Mouse (Mus musculus): ENCODE measurements at regions not wholly inside any gene's neighbourhood (a gene's known extent, or its start where the extent isn't known, plus 50 kb on each side); places are given as distances from the start of the nearest gene placed in this dataset.

- no peak for DNase-seq (ENCODE audit: extremely low spot score in 1 of 2, low spot score in 1 of 2)
Observed at GRCm38 (mm10) chr8:115429291-115429883, 278.2 kb downstream of the Maf start.

DNA sequence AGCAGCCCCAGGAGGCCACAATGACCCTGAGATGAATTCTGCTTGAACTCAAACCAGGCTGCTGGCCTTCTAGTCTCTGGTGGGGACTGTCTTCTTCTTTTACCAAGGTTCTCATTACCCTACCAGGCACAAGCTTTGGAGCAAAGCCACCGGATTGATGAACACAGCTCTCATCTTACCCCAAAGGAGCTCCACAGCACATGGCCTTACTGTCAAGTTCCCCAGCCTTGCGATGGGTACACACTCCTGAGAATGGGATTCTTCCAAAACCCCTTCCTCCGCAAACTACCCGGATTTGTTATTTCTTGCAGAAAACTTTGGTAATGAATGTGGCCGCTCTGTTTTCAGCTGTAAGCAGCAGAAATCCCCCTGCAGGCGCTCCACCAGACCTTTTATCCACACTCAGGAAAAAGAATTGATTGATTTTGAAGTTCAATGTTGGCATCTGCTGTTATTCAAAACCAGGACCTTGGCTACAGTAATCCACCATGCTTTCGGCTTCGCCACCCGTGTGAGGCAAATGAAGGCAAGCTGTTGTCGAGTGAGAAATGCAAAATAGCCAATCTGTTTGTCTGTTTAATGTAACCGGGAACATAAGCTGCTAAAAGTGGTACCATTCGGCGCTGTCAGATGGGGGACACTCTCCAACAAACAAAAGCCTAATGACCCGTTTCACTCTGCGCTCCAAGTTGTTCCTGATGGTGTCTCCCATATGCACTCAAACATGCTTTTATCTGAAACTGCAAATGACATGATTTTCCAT is 278.9 kb downstream of the Maf start:
- peak; percentile 34 to 49 for DNase-seq (ENCODE audit: extremely low spot score in 1 of 2, low spot score in 1 of 2)

DNA sequence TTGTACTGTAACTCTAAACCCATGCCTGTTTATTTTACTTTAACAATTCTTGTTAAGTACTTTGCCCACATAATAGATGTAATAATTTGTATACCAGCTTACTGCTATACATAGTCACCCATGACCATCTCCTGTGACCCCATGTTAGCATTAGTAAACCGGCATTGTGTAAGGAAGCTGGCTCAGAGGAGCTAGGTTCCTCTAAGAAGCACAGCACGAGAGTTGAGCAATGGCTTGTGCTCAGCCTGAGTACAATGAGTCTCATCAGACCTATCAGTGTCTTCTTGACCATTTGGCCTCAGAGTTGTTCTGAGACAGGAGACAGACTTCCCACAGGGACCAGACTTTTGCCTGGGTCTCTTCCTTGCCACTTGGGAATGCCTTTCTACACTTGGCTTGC is 279.6 kb downstream of the Maf start:
- no peak for DNase-seq (ENCODE audit: extremely low spot score in 1 of 2, low spot score in 1 of 2)

GRCm38 (mm10) chr8:115427490-115427889 is 280.1 kb downstream of the Maf start:
- DNase-seq (ENCODE audit: extremely low spot score in 1 of 2, low spot score in 1 of 2), result no peak

DNA sequence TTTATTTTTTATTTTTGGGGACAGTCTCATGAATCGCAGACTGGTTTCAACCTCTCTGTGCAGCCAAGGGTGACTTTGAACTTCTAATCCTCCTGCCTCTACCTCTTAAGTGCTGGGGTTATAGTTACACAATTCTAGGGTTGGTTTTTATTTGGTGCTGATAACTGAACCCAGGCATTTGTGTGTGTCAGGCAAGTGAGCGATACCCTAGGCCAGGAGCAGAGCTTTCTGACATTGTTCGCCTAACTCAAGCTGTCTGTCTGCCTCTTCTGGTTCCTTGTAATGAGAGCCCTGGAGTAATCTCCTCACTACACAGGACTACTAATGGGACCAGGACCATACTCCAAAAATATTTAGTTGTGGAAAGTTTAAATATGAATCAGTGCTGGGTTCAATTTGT is 281.1 kb downstream of the Maf start:
- DNase-seq (ENCODE audit: extremely low spot score in 1 of 2, low spot score in 1 of 2), result no peak

GRCm38 (mm10) chr8:115425360-115425759 is 282.2 kb downstream of the Maf start:
- no peak for DNase-seq (ENCODE audit: extremely low spot score in 1 of 2, low spot score in 1 of 2)

- DNase-seq (ENCODE audit: extremely low spot score in 1 of 2, low spot score in 1 of 2), result no peak
Observed at GRCm38 (mm10) chr8:115423682-115424081, 283.9 kb downstream of the Maf start.

DNA sequence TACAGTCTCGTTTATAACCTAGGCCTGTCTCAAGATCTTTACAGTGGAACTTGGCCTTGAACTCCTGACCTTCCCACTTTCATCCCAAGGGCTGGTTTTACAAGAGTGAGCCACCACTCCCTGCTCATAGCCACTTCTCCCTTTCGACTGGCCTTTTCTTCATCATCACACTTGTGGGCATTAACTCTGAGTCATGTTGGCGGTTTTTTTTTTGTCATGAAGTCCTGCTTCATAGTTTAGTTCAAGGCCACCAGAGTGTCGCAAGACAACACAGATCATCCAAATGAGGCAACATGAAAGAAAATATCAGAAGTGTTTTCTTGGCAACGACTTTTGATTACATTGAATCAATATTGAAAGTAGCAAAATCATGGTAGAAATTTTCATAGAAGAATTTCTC is 284.5 kb downstream of the Maf start:
- DNase-seq (ENCODE audit: extremely low spot score in 1 of 2, low spot score in 1 of 2), result no peak

- DNase-seq (ENCODE audit: extremely low spot score in 1 of 2, low spot score in 1 of 2), result no peak
Observed at GRCm38 (mm10) chr8:115420536-115420935, 287.1 kb downstream of the Maf start.

DNA sequence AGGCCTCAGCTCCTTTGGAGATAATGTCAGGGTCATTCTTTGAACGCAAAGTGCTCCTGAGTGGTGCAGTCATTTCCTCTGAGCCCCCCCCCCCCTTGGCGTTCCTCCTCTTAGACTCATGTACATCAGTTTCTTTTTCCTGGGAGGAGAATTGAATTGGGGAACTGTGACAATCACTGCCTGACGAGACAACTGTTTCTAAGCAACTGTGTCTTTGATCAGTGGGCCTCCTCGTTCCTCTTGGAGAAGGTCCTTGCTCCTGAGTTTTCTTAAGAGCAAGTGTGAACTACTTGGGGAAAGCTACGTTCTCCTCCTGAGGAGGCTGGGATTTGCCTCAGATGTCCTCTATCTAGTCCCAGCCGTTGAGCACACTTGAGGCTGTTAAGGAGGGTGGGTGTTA is 287.5 kb downstream of the Maf start:
- no peak for DNase-seq (ENCODE audit: extremely low spot score in 1 of 2, low spot score in 1 of 2)

DNA sequence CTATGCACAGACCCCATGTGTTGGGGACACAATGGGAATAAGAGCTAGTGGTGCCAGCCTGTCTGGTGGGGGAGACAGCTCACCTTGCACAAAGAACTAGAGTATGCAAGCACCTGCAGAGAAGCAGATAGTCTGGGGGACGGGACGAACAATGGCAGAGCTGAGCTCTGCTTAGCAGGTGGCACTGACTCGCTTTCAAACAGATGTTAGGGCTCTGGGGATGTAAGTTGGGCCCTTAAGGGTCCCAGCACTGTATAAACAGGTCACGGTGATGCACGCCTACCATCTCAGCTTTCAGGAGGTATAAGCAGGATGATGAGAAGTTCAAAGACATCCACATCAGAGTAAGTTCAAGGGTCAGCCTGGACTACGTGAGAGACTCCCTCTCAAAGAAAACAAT is 289.5 kb downstream of the Maf start:
- DNase-seq (ENCODE audit: extremely low spot score in 1 of 2, low spot score in 1 of 2), result no peak

- DNase-seq (ENCODE audit: extremely low spot score in 1 of 2, low spot score in 1 of 2), result no peak
Observed at GRCm38 (mm10) chr8:115414061-115414473, 293.5 kb downstream of the Maf start.

- no peak for DNase-seq (ENCODE audit: extremely low spot score in 1 of 2, low spot score in 1 of 2)
Observed at GRCm38 (mm10) chr8:115411756-115412155, 295.8 kb downstream of the Maf start.

- DNase-seq (ENCODE audit: extremely low spot score in 1 of 2, low spot score in 1 of 2), result no peak
Observed at GRCm38 (mm10) chr8:115411061-115411460, 296.5 kb downstream of the Maf start.

GRCm38 (mm10) chr8:115410191-115410590 is 297.4 kb downstream of the Maf start:
- no peak for DNase-seq (ENCODE audit: extremely low spot score in 1 of 2, low spot score in 1 of 2)

DNA sequence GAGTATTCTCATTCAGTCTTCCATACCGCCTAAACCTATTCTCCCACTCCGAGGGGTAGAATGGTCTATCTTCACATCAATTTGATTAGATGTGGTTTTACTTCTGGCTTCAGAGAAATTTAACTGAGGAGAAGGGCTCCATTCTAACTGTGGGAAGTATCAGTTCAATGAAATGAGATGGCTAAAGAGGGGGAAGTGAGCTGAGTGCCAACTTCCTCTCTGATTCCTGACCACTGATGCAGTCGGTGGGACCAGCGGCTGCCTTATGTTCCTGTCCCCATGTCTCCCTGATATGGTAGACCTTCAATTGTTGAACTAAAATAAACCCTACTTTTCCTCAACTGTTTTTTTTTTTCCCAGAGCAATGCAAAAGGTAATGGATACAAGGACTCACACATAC is 300.1 kb downstream of the Maf start:
- DNase-seq (ENCODE audit: extremely low spot score in 1 of 2, low spot score in 1 of 2), result no peak

DNA sequence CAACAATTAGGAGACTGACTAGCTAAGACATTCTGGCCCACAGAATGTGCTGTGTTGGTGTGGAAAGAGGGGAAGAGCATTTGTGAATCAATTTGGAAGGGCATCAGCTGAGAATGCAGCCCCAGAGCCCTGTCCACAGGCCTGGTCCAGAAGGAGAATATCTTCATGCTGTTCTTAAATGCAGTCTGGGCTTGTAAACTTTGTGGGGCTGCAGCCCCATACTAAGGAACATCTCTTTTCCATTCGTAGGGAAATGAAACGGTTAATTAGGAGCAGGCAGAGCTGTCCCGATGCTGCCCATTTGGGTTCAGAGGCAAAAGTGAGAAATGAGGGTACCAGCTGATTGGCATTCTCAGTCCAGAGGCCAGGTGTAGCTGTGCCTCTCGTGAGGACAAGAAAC is 304.0 kb downstream of the Maf start:
- no peak for DNase-seq (ENCODE audit: extremely low spot score in 1 of 2, low spot score in 1 of 2)

GRCm38 (mm10) chr8:115402471-115403197 is 305.0 kb downstream of the Maf start:
- peak in 1 of 2 experiments; percentile 35 for DNase-seq (ENCODE audit: extremely low spot score in 1 of 2, low spot score in 1 of 2)

Data from layer of hippocampus, postnatal 25 days (tissue).